ENCODE assay signal across 22 mouse cellular contexts in genomic region chr16:78684031-78684430, GRCm38 (mm10).
A peak's percentile ranks its signal among the peaks of the same experiment; 100 is the strongest.
DNase-seq lines count a peak whose midpoint lies in the region; ATAC-seq lines count a peak whose summit lies in the region.
"Had no signal": no experiment of that assay in that cellular context is flagged by ENCODE, and none has a peak within 500 bp of the region (broad histone marks: within the 10 kb centered on the region; RNA-seq: fewer than 3 reads in every experiment).

No protein-coding gene starts in this region.

- ATAC-seq in frontal cortex, adult (ENCODE audit: low TSS enrichment) = peak; percentile 99
- no peak for ATAC-seq in neural tube, embryonic 11.5 days (ENCODE audit: insufficient read depth, low FRiP score, low TSS enrichment)
- ATAC-seq in neural tube, embryonic 15.5 days (ENCODE audit: low FRiP score) = no peak
- no peak for ATAC-seq in kidney, embryonic 16.5 days (ENCODE audit: low FRiP score, low TSS enrichment)
- ATAC-seq: forebrain, embryonic 13.5 days; intestine, embryonic 15.5 days; midbrain, embryonic 16.5 days had no signal

- no peak overlapping the region for H3K27ac ChIP-seq in neural tube, embryonic 11.5 days (ENCODE audit: low read depth, low read length)
- no peak overlapping the region for H3K27ac ChIP-seq in neural tube, embryonic 15.5 days (replicated peaks)
- no peak overlapping the region for H3K27ac ChIP-seq in kidney, embryonic 16.5 days (ENCODE audit: low read length)
- H3K27ac ChIP-seq: embryonic facial prominence, embryonic 12.5 days; forebrain, embryonic 13.5 days; heart, adult 2 months; hindbrain, embryonic 15.5 days; intestine, embryonic 15.5 days; layer of hippocampus, adult 2 months had no signal

- H3K4me3 ChIP-seq in neural tube, embryonic 11.5 days (ENCODE audit: low read depth, low read length) = no peak overlapping the region
- no peak overlapping the region for H3K4me3 ChIP-seq in neural tube, embryonic 15.5 days (replicated peaks)
- no peak overlapping the region for H3K4me3 ChIP-seq in kidney, embryonic 16.5 days (ENCODE audit: low read length)
- H3K4me3 ChIP-seq: embryonic facial prominence, embryonic 12.5 days; erythroblast, embryonic 14.5 days; forebrain, embryonic 13.5 days; heart, adult 2 months; hindbrain, embryonic 15.5 days; intestine, embryonic 15.5 days; layer of hippocampus, adult 2 months had no signal

- no peaks in the 10 kb centered on the region for H3K27me3 ChIP-seq in neural tube, embryonic 11.5 days (ENCODE audit: control insufficient read depth, insufficient read depth, low read length)
- H3K27me3 ChIP-seq in neural tube, embryonic 15.5 days (replicated peaks) = no peaks in the 10 kb centered on the region
- no peaks in the 10 kb centered on the region for H3K27me3 ChIP-seq in kidney, embryonic 16.5 days (ENCODE audit: insufficient read depth, low read length)
- H3K27me3 ChIP-seq: CH12.LX; embryonic facial prominence, embryonic 12.5 days; forebrain, embryonic 13.5 days; hindbrain, embryonic 15.5 days; intestine, embryonic 15.5 days had no signal

- no peaks in the 10 kb centered on the region for H3K9me3 ChIP-seq in neural tube, embryonic 11.5 days (ENCODE audit: control insufficient read depth, low read length)
- no peaks in the 10 kb centered on the region for H3K9me3 ChIP-seq in neural tube, embryonic 15.5 days (replicated peaks)
- H3K9me3 ChIP-seq in kidney, embryonic 16.5 days (ENCODE audit: low read length) = no peaks in the 10 kb centered on the region
- H3K9me3 ChIP-seq: embryonic facial prominence, embryonic 12.5 days; forebrain, embryonic 13.5 days; hindbrain, embryonic 15.5 days; intestine, embryonic 15.5 days had no signal

- H3K9ac ChIP-seq in neural tube, embryonic 11.5 days (ENCODE audit: low read length) = no peak overlapping the region
- no peak overlapping the region for H3K9ac ChIP-seq in neural tube, embryonic 15.5 days (replicated peaks)
- no peak overlapping the region for H3K9ac ChIP-seq in kidney, embryonic 16.5 days (replicated peaks; ENCODE audit: low read length)
- H3K9ac ChIP-seq: embryonic facial prominence, embryonic 12.5 days; forebrain, embryonic 13.5 days; hindbrain, embryonic 15.5 days; intestine, embryonic 15.5 days had no signal

- no peaks in the 10 kb centered on the region for H3K4me1 ChIP-seq in neural tube, embryonic 11.5 days (ENCODE audit: control insufficient read depth, insufficient read depth, low read length)
- no peaks in the 10 kb centered on the region for H3K4me1 ChIP-seq in neural tube, embryonic 15.5 days
- H3K4me1 ChIP-seq in kidney, embryonic 16.5 days (ENCODE audit: insufficient read depth, low read length) = no peaks in the 10 kb centered on the region
- H3K4me1 ChIP-seq: forebrain, embryonic 13.5 days; hindbrain, embryonic 15.5 days; intestine, embryonic 15.5 days had no signal

- intact Hi-C loops in left cerebral cortex, postnatal 36 days (cut with DNase I) = no loop called here

- WGBS in neural tube, embryonic 11.5 days = 58% methylated on average over 8 of the region's 8 CpGs
- 79% methylated on average over 8 of the region's 8 CpGs for WGBS in neural tube, embryonic 15.5 days
- 87% methylated on average over 8 of the region's 8 CpGs for WGBS in kidney, embryonic 16.5 days

- H3K4me2 ChIP-seq in neural tube, embryonic 11.5 days (ENCODE audit: low read depth) = no peak overlapping the region
- no peak overlapping the region for H3K4me2 ChIP-seq in neural tube, embryonic 15.5 days
- H3K4me2 ChIP-seq in kidney, embryonic 16.5 days (replicated peaks; ENCODE audit: low read depth, low read length) = no peak overlapping the region
- H3K4me2 ChIP-seq: embryonic facial prominence, embryonic 12.5 days; forebrain, embryonic 13.5 days; hindbrain, embryonic 15.5 days; intestine, embryonic 15.5 days had no signal

- H3K36me3 ChIP-seq in neural tube, embryonic 11.5 days (ENCODE audit: control insufficient read depth, insufficient read depth, low read length) = no peaks in the 10 kb centered on the region
- no peaks in the 10 kb centered on the region for H3K36me3 ChIP-seq in neural tube, embryonic 15.5 days
- H3K36me3 ChIP-seq in kidney, embryonic 16.5 days (ENCODE audit: insufficient read depth, low read length) = no peaks in the 10 kb centered on the region
- H3K36me3 ChIP-seq: embryonic facial prominence, embryonic 12.5 days; hindbrain, embryonic 15.5 days; intestine, embryonic 15.5 days had no signal

- DNase-seq in frontal cortex, postnatal 25 days (ENCODE audit: low spot score in 2 of 2) = no peak
- peak; percentile 14 for DNase-seq in neural tube, embryonic 11.5 days (ENCODE audit: low spot score)
- peak; percentile 8 to 16 for DNase-seq in left cerebral cortex, postnatal 36 days (ENCODE audit: low spot score in 2 of 2)
- DNase-seq in telencephalon, adult 2 months (ENCODE audit: low read depth, low spot score) = peak; percentile 40
- DNase-seq in kidney, adult 11 months = no peak
- DNase-seq: adrenal gland, postnatal 14 days; heart, adult 2 months; heart, postnatal 4 days; liver; lung, postnatal 36 days; thymus, postnatal 25 days had no signal

Comparison
In these comparisons a context has a peak if more than half of its experiments do, and no peak if none do; other contexts are left out.
1. DNase-seq: peak in neural tube, embryonic 11.5 days (single experiment), left cerebral cortex, postnatal 36 days (2 of 2) and telencephalon, adult 2 months (single experiment); none in frontal cortex, postnatal 25 days (0 of 2) and kidney, adult 11 months (single experiment).